Mouse (Mus musculus): ENCODE data around the gene Acer1.

Acer1 gene

GRCm38 (mm10) chr17:56982013-56982412 lies at the start of gene Acer1:
TSS of gene Acer1 (minus strand) at chr17:56982126.
- no peak for DNase-seq (ENCODE audit: extremely low read depth, low read depth)

- DNase-seq (ENCODE audit: extremely low read depth, low read depth), result no peak
These were observed 49.2 kb upstream of the Acer1 start, which contains the start of gene Khsrp for GRCm38 (mm10) chr17:57030931-57031660. TSS of gene Khsrp (minus strand) at chr17:57031522.

GRCm38 (mm10) chr17:57029691-57030090 lies 47.8 kb upstream of the Acer1 start:
- no peak for DNase-seq (ENCODE audit: extremely low read depth, low read depth)

- no peak for DNase-seq (ENCODE audit: extremely low read depth, low read depth)
These were observed 45.5 kb upstream of the Acer1 start for GRCm38 (mm10) chr17:57027471-57027870.

- DNase-seq (ENCODE audit: extremely low read depth, low read depth), result no peak
These were observed 39.0 kb upstream of the Acer1 start for GRCm38 (mm10) chr17:57020960-57021359.

GRCm38 (mm10) chr17:57019693-57020092 lies 37.8 kb upstream of the Acer1 start:
- no peak for DNase-seq (ENCODE audit: extremely low read depth, low read depth)

GRCm38 (mm10) chr17:57012245-57012795 lies 30.4 kb upstream of the Acer1 start:
- DNase-seq (ENCODE audit: extremely low read depth, low read depth), result no peak

GRCm38 (mm10) chr17:57011236-57012141 lies 29.6 kb upstream of the Acer1 start, which contains the start of the genes Gtf2f1 and Gm17949:
TSS of gene Gtf2f1 (minus strand) at chr17:57011288.
TSS of gene Gm17949 (plus strand) at chr17:57011469.
- DNase-seq (ENCODE audit: extremely low read depth, low read depth), result peak; percentile 96

- no peak for DNase-seq (ENCODE audit: extremely low read depth, low read depth)
These were observed 28.9 kb upstream of the Acer1 start for GRCm38 (mm10) chr17:57010911-57011235.

GRCm38 (mm10) chr17:57007137-57007905 lies 25.4 kb upstream of the Acer1 start:
- DNase-seq (ENCODE audit: extremely low read depth, low read depth), result no peak

GRCm38 (mm10) chr17:57003994-57004393 lies 22.1 kb upstream of the Acer1 start:
- DNase-seq (ENCODE audit: extremely low read depth, low read depth), result peak; percentile 32

GRCm38 (mm10) chr17:57001228-57001627 lies 19.3 kb upstream of the Acer1 start:
- no peak for DNase-seq (ENCODE audit: extremely low read depth, low read depth)

- DNase-seq (ENCODE audit: extremely low read depth, low read depth), result no peak
These were observed 18.2 kb upstream of the Acer1 start, which contains the start of gene Pspn for GRCm38 (mm10) chr17:56999968-57000609. TSS of gene Pspn (minus strand) at chr17:57000018.

GRCm38 (mm10) chr17:56999414-56999813 lies 17.5 kb upstream of the Acer1 start:
- no peak for DNase-seq (ENCODE audit: extremely low read depth, low read depth)

- DNase-seq (ENCODE audit: extremely low read depth, low read depth), result peak; percentile 98
These were observed 15.2 kb upstream of the Acer1 start, which contains the start of gene Alkbh7 for GRCm38 (mm10) chr17:56997029-56997667. TSS of gene Alkbh7 (plus strand) at chr17:56997339.

- no peak for DNase-seq (ENCODE audit: extremely low read depth, low read depth)
These were observed 14.6 kb upstream of the Acer1 start for GRCm38 (mm10) chr17:56996506-56996905.

- DNase-seq (ENCODE audit: extremely low read depth, low read depth), result no peak
These were observed 13.1 kb upstream of the Acer1 start for GRCm38 (mm10) chr17:56995046-56995445.

GRCm38 (mm10) chr17:56990966-56991365 lies 9.0 kb upstream of the Acer1 start:
- no peak for DNase-seq (ENCODE audit: extremely low read depth, low read depth)

GRCm38 (mm10) chr17:56990115-56990746 lies 8.3 kb upstream of the Acer1 start, which contains the start of gene Clpp:
TSS of gene Clpp (plus strand) at chr17:56990305.
- peak; percentile 96 for DNase-seq (ENCODE audit: extremely low read depth, low read depth)
